Mouse (Mus musculus) forebrain, embryonic 10.5 days (tissue): ENCODE measurements around the gene Dpysl4. TPM values are rescaled to one million over a fixed set of nuclear protein-coding genes. Genes with fewer than 3 reads are reported as not detected.

Source experiments
- DNase-seq: peaks from one replicate; pipeline ENCODE4 v3.0.0-alpha.2; 2017; ENCODE audit warnings: low spot score; ENCODE audit errors: extremely low spot score
- H3K27ac ChIP-seq: fragments of 300-500 bp; sonication (generic); 2 replicates; pipeline ENCODE4 v1.5.1; 2016; ENCODE audit warnings: mild to moderate bottlenecking
- H3K27me3 ChIP-seq: fragments of 300-500 bp; sonication (generic); 2 replicates; pipeline ENCODE4 v1.6.1; 2016; ENCODE audit warnings: mild to moderate bottlenecking; ENCODE audit not compliant: poor library complexity, severe bottlenecking
- H3K36me3 ChIP-seq: fragments of 300-500 bp; sonication (generic); replicated peaks from 2 replicates; pipeline ENCODE4 v1.6.1; 2016; ENCODE audit warnings: mild to moderate bottlenecking, moderate library complexity
- H3K4me1 ChIP-seq: fragments of 300-500 bp; sonication (generic); 2 replicates; pipeline ENCODE4 v1.6.1; 2016
- H3K4me3 ChIP-seq: fragments of 300-500 bp; sonication (generic); 2 replicates; pipeline ENCODE4 v1.5.1; 2016; ENCODE audit warnings: mild to moderate bottlenecking, moderate library complexity
- H3K9me3 ChIP-seq: fragments of 300-500 bp; sonication (generic); 2 replicates; pipeline ENCODE4 v1.6.1; 2016; ENCODE audit warnings: mild to moderate bottlenecking, moderate library complexity
- WGBS: fragments of 180-500 bp; shearing (Covaris S2); methylation state at CpG from one replicate; pipeline ENCODE4 v1.1.7; 2016; 5-methylcytosine and 5-hydroxymethylcytosine counted together
- polyA plus RNA-seq: library from polyadenylated mRNA; unstranded; fragments of >200 nt; fragmentation: Nextera tagmentation; extraction: Ambion mirVana; gene quantifications from 2 replicates; pipeline ENCODE4 v1.2.1, GENCODE M21; 2016

Gene Dpysl4
- polyA plus RNA-seq, 1 experiment from 2014 or later = 76.5 TPM

GRCm38 (mm10) chr7:139086195-139087158, 676 bp downstream of the Dpysl4 start:
- peaks cover 60% of the 10 kb centered on the region for H3K27me3 ChIP-seq
- no peaks in the 10 kb centered on the region for H3K9me3 ChIP-seq
- 1% methylated on average over 61 of the region's 61 CpGs for WGBS
- H3K4me3 ChIP-seq = peak overlapping the region; percentile 88
- peaks cover 45% of the 10 kb centered on the region for H3K4me1 ChIP-seq
- peak overlapping the region; percentile 91 for H3K27ac ChIP-seq
- peak; percentile 77 for DNase-seq
- H3K36me3 ChIP-seq = peaks cover 35% of the 10 kb centered on the region

- 68% methylated on average over 2 of the region's 2 CpGs for WGBS
- H3K4me1 ChIP-seq = peaks cover 33% of the 10 kb centered on the region
- H3K27me3 ChIP-seq = peaks cover 53% of the 10 kb centered on the region
- no peak overlapping the region for H3K27ac ChIP-seq
- H3K36me3 ChIP-seq = peaks cover 48% of the 10 kb centered on the region
- no peaks in the 10 kb centered on the region for H3K9me3 ChIP-seq
- H3K4me3 ChIP-seq = peak overlapping the region; percentile 88
- no peak for DNase-seq
Observed at GRCm38 (mm10) chr7:139087801-139088200, 2.0 kb downstream of the Dpysl4 start.

GRCm38 (mm10) chr7:139089892-139090874, 4.4 kb downstream of the Dpysl4 start:
- WGBS = 91% methylated on average over 12 of the region's 12 CpGs
- no peak overlapping the region for H3K27ac ChIP-seq
- DNase-seq = no peak
- H3K36me3 ChIP-seq = peaks cover 72% of the 10 kb centered on the region
- no peak overlapping the region for H3K4me3 ChIP-seq
- H3K4me1 ChIP-seq = peaks cover 28% of the 10 kb centered on the region
- peaks cover 34% of the 10 kb centered on the region for H3K27me3 ChIP-seq
- H3K9me3 ChIP-seq = no peaks in the 10 kb centered on the region

- H3K27me3 ChIP-seq = peaks cover 19% of the 10 kb centered on the region
- H3K4me1 ChIP-seq = peaks cover 16% of the 10 kb centered on the region
- 92% methylated on average over 9 of the region's 9 CpGs for WGBS
- no peaks in the 10 kb centered on the region for H3K9me3 ChIP-seq
- H3K4me3 ChIP-seq = no peak overlapping the region
- H3K36me3 ChIP-seq = peaks cover 87% of the 10 kb centered on the region
- no peak overlapping the region for H3K27ac ChIP-seq
- DNase-seq = no peak
Observed at GRCm38 (mm10) chr7:139091681-139092080, 5.9 kb downstream of the Dpysl4 start.

GRCm38 (mm10) chr7:139092676-139093075, 6.9 kb downstream of the Dpysl4 start:
- 94% methylated on average over 5 of the region's 5 CpGs for WGBS
- Histone ChIP-seq H3K4me3 (no peak overlapping the region), H3K4me1 (peaks cover 6% of the 10 kb centered on the region; the same call in 1 of the 2 replicates), H3K27ac (no peak overlapping the region), H3K27me3 (peaks cover 9% of the 10 kb centered on the region), H3K36me3 (peaks cover 97% of the 10 kb centered on the region), H3K9me3 (no peaks in the 10 kb centered on the region)
- DNase-seq = no peak

- no peak overlapping the region for H3K4me3 ChIP-seq
- peaks cover 4% of the 10 kb centered on the region for H3K27me3 ChIP-seq
- DNase-seq = no peak
- peaks cover 100% of the 10 kb centered on the region for H3K36me3 ChIP-seq
- no peaks in the 10 kb centered on the region for H3K9me3 ChIP-seq
- 0 out of 2 replicates have a peak, but pooled peaks cover 1% of the 10 kb centered on the region for H3K4me1 ChIP-seq
- H3K27ac ChIP-seq = no peak overlapping the region
- WGBS = 92% methylated on average over 5 of the region's 5 CpGs
Observed at GRCm38 (mm10) chr7:139093124-139093523, 7.3 kb downstream of the Dpysl4 start.

GRCm38 (mm10) chr7:139093781-139094180, 8.0 kb downstream of the Dpysl4 start:
- DNase-seq = no peak
- no peak overlapping the region for H3K4me3 ChIP-seq
- H3K9me3 ChIP-seq = no peaks in the 10 kb centered on the region
- 92% methylated on average over 7 of the region's 7 CpGs for WGBS
- H3K36me3 ChIP-seq = peaks cover 100% of the 10 kb centered on the region
- no peaks in the 10 kb centered on the region for H3K4me1 ChIP-seq
- H3K27me3 ChIP-seq = no peaks in the 10 kb centered on the region
- no peak overlapping the region for H3K27ac ChIP-seq

GRCm38 (mm10) chr7:139094761-139095160, 9.0 kb downstream of the Dpysl4 start:
- 86% methylated on average over 6 of the region's 6 CpGs for WGBS
- H3K36me3 ChIP-seq = peaks cover 100% of the 10 kb centered on the region

GRCm38 (mm10) chr7:139095282-139095681, 9.5 kb downstream of the Dpysl4 start:
- Histone ChIP-seq H3K27ac (no peak overlapping the region), H3K9me3 (no peaks in the 10 kb centered on the region), H3K36me3 (peaks cover 100% of the 10 kb centered on the region), H3K4me3 (no peak overlapping the region), H3K4me1 (no peaks in the 10 kb centered on the region), H3K27me3 (no peaks in the 10 kb centered on the region)
- WGBS = 88% methylated on average over 7 of the region's 7 CpGs
- no peak for DNase-seq

More at GRCm38 (mm10) chr7:139094761-139095160, 9.0 kb downstream of the Dpysl4 start:
- Histone ChIP-seq H3K27me3 (no peaks in the 10 kb centered on the region), H3K4me3 (no peak overlapping the region), H3K4me1 (no peaks in the 10 kb centered on the region), H3K27ac (no peak overlapping the region), H3K9me3 (no peaks in the 10 kb centered on the region)
- no peak for DNase-seq

GRCm38 (mm10) chr7:139096399-139096798, 10.6 kb downstream of the Dpysl4 start:
- Histone ChIP-seq H3K9me3 (no peaks in the 10 kb centered on the region), H3K27ac (no peak overlapping the region), H3K27me3 (no peaks in the 10 kb centered on the region), H3K4me1 (0 out of 2 replicates have a peak, but pooled peaks cover 2% of the 10 kb centered on the region), H3K36me3 (peaks cover 100% of the 10 kb centered on the region), H3K4me3 (no peak overlapping the region)
- DNase-seq = no peak
- 91% methylated on average over 6 of the region's 6 CpGs for WGBS

GRCm38 (mm10) chr7:139100531-139101095, 14.8 kb downstream of the Dpysl4 start:
- Histone ChIP-seq H3K4me1 (0 out of 2 replicates have a peak, but pooled peaks cover 2% of the 10 kb centered on the region), H3K4me3 (no peak overlapping the region), H3K27me3 (no peaks in the 10 kb centered on the region), H3K36me3 (peaks cover 63% of the 10 kb centered on the region), H3K9me3 (no peaks in the 10 kb centered on the region), H3K27ac (0 out of 2 replicates have a peak overlapping the region, but pooled peaks have one; percentile 15)
- 71% methylated on average over 12 of the region's 12 CpGs for WGBS
- no peak for DNase-seq

GRCm38 (mm10) chr7:139101286-139101804, 15.5 kb downstream of the Dpysl4 start:
- DNase-seq = no peak
- Histone ChIP-seq H3K9me3 (no peaks in the 10 kb centered on the region), H3K27ac (0 out of 2 replicates have a peak overlapping the region, but pooled peaks have one; percentile 15), H3K36me3 (peaks cover 56% of the 10 kb centered on the region), H3K4me3 (no peak overlapping the region), H3K4me1 (0 out of 2 replicates have a peak, but pooled peaks cover 2% of the 10 kb centered on the region), H3K27me3 (no peaks in the 10 kb centered on the region)
- 77% methylated on average over 10 of the region's 10 CpGs for WGBS
